Mouse (Mus musculus) liver, embryonic 13.5 days (tissue): ENCODE data around the gene Sap18b. TPM values are rescaled to one million over a fixed set of nuclear protein-coding genes. Genes with fewer than 3 reads are reported as not detected.

Source experiments
- ATAC-seq: fragments of 200-750 bp; cut with Nextera tagmentation; 2 replicates; pipeline ENCODE4 v1.8.0; 2017; ENCODE audit warnings: low read depth, mild to moderate bottlenecking, moderate number of reproducible peaks, moderate library complexity
- DNase-seq: peaks from one replicate; pipeline ENCODE4 v3.0.0; 2022
- H3K27ac ChIP-seq: fragments of 300-500 bp; sonication (generic); 2 replicates; pipeline ENCODE4 v1.5.1; 2015; ENCODE audit warnings: moderate library complexity, mild to moderate bottlenecking, inconsistent platforms
- H3K27me3 ChIP-seq: fragments of 300-500 bp; sonication (generic); 2 replicates; pipeline ENCODE4 v1.6.1; 2015; ENCODE audit warnings: mild to moderate bottlenecking, inconsistent platforms
- H3K36me3 ChIP-seq: fragments of 300-500 bp; sonication (generic); 2 replicates; pipeline ENCODE4 v1.6.1; 2015; ENCODE audit warnings: mild to moderate bottlenecking, inconsistent platforms
- H3K4me1 ChIP-seq: fragments of 300-500 bp; sonication (generic); replicated peaks from 2 replicates; pipeline ENCODE4 v1.6.1; 2015; ENCODE audit warnings: inconsistent platforms
- H3K4me2 ChIP-seq: fragments of 300-500 bp; sonication (generic); 2 replicates; pipeline ENCODE4 v1.6.1; 2015; ENCODE audit warnings: inconsistent platforms, mild to moderate bottlenecking, moderate library complexity
- H3K4me3 ChIP-seq: fragments of 300-500 bp; sonication (generic); replicated peaks from 2 replicates; pipeline ENCODE4 v1.5.1; 2015; ENCODE audit warnings: mild to moderate bottlenecking, inconsistent platforms
- H3K9ac ChIP-seq: fragments of 300-500 bp; sonication (generic); 2 replicates; pipeline ENCODE4 v1.6.1; 2015; ENCODE audit warnings: mild to moderate bottlenecking, inconsistent platforms
- H3K9me3 ChIP-seq: fragments of 300-500 bp; sonication (generic); replicated peaks from 2 replicates; pipeline ENCODE4 v1.6.1; 2016; ENCODE audit warnings: inconsistent platforms
- WGBS: fragments of 180-500 bp; shearing (Covaris S2); methylation state at CpG from one replicate; pipeline ENCODE4 v1.1.7; 2015; ENCODE audit not compliant: insufficient replicate concordance; 5-methylcytosine and 5-hydroxymethylcytosine counted together
- polyA plus RNA-seq: library from polyadenylated mRNA; unstranded; fragments of >200 nt; fragmentation: Nextera tagmentation; extraction: Ambion mirVana; gene quantifications from 2 replicates; pipeline ENCODE4 v1.2.1, GENCODE M21; 2015

Sap18b gene
- polyA plus RNA-seq, 1 experiment from 2014 or later: 295 TPM

DNA sequence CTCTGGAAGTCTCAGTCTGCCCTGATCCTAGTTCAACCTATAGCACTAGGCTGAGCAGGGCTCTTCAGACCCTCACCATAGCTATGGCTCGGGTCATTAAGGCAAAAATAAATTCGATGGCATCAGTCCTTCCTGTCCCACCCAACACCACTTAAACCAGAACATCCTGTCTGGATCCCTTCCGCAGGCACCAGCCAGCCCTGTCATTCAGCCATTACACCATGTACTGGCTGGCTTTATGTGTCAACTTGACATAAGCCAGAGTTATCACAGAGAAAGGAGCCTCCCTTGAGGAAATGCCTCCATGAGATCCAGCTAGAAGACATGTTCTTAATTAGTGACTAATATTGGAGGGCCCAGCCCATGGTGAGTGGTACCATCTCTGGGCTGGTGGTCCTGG, 2.4 kb upstream of the Sap18b start:
- Histone ChIP-seq H3K4me3 (no peak overlapping the region), H3K4me2 (no peak overlapping the region), H3K36me3 (no peaks in the 10 kb centered on the region), H3K27ac (no peak overlapping the region), H3K4me1 (peaks cover 3% of the 10 kb centered on the region; the same call in 1 of the 2 replicates), H3K9me3 (no peaks in the 10 kb centered on the region), H3K27me3 (no peaks in the 10 kb centered on the region), H3K9ac (no peak overlapping the region)
- ATAC-seq (no peak), DNase-seq (no peak)
- 51% methylated on average over 3 of the region's 3 CpGs for WGBS

DNA sequence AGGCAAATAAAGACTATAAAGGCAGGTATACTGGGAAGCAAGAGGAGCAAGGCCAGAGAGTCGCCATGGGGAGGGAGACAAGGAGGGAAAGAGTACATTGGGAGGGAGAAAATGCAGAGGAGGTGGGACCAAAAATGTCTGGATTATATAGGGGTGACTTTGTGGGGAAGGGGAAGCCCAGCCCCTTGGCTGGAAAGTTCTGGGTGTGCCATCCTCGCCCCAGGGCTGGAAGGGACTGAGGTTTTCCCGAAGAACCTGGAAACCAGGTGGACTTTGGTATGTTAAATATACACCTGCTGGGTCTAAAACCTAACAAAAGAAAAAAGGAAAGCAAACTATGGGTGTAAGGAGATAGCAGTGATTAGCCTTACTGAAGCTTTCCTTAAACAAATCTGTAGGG, 5.0 kb downstream of the Sap18b start:
- Histone ChIP-seq H3K4me3 (no peak overlapping the region), H3K27ac (no peak overlapping the region), H3K27me3 (no peaks in the 10 kb centered on the region), H3K9ac (no peak overlapping the region), H3K36me3 (no peaks in the 10 kb centered on the region), H3K9me3 (no peaks in the 10 kb centered on the region), H3K4me2 (no peak overlapping the region), H3K4me1 (peaks cover 29% of the 10 kb centered on the region)
- no peak for DNase-seq
- no peak for ATAC-seq
- 60% methylated on average over 3 of the region's 3 CpGs for WGBS

DNA sequence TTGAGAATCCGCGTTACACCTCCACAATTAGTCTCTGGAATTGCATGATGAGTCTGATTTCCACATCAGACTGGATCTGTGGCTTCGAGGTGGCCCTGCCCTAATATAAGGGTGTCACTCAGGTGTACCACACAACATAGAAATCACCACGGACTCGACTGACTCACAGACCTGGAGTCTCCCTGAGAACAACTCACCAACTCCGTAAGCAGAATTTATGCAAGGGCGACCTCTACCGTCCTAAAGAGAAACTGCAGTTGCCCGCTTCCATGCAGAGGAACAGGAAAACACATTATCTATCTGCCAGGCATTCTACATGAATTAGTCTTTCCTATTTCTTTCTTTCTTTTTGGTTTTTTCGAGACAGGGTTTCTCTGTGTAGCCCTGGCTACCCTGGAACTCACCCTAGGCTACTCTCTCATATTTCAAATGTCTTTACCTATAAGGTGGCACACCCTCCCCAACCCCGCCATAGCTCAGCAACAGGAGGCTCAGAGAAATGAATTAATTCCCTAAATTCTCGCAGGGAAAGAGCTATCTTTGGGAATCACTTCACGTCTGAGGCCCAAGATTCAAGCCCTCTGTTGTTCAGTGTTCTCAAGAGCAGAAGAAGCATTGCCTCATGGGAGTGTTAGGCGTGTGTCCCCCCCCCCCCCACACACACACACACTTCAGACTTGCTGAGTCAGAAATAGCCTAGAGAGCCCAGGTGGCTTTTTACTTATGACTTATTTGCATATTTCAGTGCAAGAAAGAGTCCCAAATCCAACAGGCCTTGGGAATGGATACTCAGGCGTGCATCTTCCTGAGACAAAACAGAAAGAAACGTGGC, 7.7 kb downstream of the Sap18b start:
- Histone ChIP-seq H3K27me3 (no peaks in the 10 kb centered on the region), H3K27ac (peak overlapping the region; percentile 80), H3K9me3 (no peaks in the 10 kb centered on the region), H3K4me2 (peak overlapping the region; percentile 69), H3K4me3 (peak overlapping the region; percentile 43), H3K4me1 (peaks cover 29% of the 10 kb centered on the region), H3K9ac (peak overlapping the region; percentile 61), H3K36me3 (no peaks in the 10 kb centered on the region)
- ATAC-seq: peak; percentile 53
- WGBS: 13% methylated on average over 16 of the region's 16 CpGs
- DNase-seq: peak; percentile 76

DNA sequence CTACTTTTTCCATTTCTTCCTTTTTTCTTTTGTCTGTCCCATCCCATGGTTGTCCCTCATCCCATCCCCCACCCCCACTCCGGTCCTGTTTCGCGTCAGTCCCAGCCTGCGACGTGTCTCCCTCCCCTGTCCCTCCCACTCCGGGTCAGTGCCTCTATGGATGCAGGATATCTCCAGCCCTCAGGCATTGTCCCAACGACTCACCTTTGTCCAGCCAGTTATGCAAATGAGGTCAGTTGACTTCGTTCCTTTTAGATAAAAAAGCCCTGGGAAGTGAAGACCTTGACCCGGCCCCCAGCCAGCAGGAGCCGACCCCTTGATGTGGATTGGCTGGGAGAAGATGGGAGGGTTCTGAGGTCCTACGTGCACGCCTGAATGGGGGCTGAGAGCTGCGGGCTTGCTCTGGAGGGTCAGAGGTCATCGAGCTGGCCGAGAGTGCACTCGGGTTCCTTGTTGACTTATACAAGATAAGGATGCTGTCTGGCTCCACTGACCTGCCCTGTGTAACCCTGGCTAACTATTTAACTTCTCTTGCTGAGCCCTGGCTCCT, 8.4 kb downstream of the Sap18b start:
- Histone ChIP-seq H3K9ac (peak overlapping the region; percentile 61), H3K4me1 (peaks cover 29% of the 10 kb centered on the region), H3K36me3 (no peaks in the 10 kb centered on the region), H3K9me3 (no peaks in the 10 kb centered on the region), H3K27me3 (no peaks in the 10 kb centered on the region), H3K27ac (peak overlapping the region; percentile 80), H3K4me2 (peak overlapping the region; percentile 69), H3K4me3 (peak overlapping the region; percentile 43)
- WGBS: under 1% methylated on average over 16 of the region's 16 CpGs
- ATAC-seq (peak; percentile 82), DNase-seq (peak; percentile 60)

DNA sequence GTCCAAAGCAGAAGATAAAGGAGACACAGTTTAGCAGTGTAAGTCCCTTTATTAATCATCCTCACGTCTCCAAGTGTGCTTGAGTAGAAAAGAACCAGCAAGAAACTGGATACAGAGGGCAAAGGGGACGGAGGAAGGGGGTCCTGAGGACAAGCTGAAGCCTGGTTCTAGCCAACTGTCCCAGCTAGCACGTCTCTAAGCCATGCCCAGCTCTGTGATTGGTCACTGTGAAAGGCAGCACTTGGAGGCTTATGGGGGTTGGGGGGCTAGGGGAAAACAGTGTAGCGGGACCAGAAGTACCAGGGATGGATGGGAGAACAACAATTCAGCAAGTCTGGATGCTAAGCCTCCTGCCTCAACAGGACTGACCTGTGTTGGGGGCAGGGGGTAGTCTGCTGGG, 10.7 kb downstream of the Sap18b start:
- ATAC-seq: no peak
- H3K4me2 ChIP-seq: no peak overlapping the region
- WGBS: 58% methylated on average over 4 of the region's 4 CpGs
- peaks cover 27% of the 10 kb centered on the region for H3K4me1 ChIP-seq
- peaks cover 6% of the 10 kb centered on the region for H3K36me3 ChIP-seq
- H3K9me3 ChIP-seq: no peaks in the 10 kb centered on the region
- no peak for DNase-seq
- no peak overlapping the region for H3K4me3 ChIP-seq
- H3K27ac ChIP-seq: no peak overlapping the region; the same call in 1 of the 2 replicates
- no peaks in the 10 kb centered on the region for H3K27me3 ChIP-seq
- H3K9ac ChIP-seq: no peak overlapping the region

DNA sequence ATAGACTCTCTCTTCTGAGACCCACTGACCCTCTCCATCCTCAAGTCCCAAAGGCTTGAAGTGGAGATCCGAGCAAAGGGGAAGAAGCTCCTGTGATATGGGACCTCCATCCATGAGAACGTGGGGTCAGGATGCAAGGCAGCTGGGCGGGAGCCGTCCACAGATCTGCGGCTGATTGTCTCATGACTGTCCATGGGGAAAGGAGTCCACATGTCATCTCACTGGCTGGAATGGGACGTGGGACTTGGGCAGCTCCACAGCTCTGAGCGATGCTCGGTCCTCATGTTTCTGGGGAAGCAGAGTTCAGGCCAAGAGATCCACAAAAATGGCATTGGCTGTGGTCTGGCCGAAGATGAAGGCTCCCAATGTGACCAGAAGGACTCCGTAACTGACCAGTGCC, 12.1 kb downstream of the Sap18b start:
- no peak overlapping the region for H3K4me3 ChIP-seq
- H3K9me3 ChIP-seq: no peaks in the 10 kb centered on the region
- H3K27ac ChIP-seq: no peak overlapping the region; the same call in 1 of the 2 replicates
- peaks cover 6% of the 10 kb centered on the region for H3K36me3 ChIP-seq
- peaks cover 24% of the 10 kb centered on the region for H3K4me1 ChIP-seq
- no peaks in the 10 kb centered on the region for H3K27me3 ChIP-seq
- no peak for ATAC-seq
- DNase-seq: no peak
- no peak overlapping the region for H3K9ac ChIP-seq
- H3K4me2 ChIP-seq: no peak overlapping the region
- 83% methylated on average over 10 of the region's 10 CpGs for WGBS

DNA sequence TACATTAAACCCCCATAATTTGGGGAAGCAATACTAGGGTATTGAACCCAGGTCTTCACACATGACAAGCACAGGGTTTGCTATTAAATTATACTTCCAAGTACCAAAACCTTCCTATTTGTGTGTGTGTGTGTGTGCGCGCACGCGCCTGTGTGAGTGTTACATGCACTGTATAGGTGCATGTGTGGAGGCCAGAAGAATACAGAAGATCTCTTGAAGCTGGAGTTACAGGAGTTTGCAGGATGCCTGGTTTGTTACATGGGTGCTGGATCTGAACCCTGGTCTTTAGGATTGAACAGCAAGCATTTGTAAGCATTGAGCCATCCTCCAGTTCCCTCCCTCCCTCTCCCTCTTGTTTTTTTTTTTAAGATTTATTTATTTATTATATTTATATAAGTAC, 14.1 kb downstream of the Sap18b start:
- Histone ChIP-seq H3K27ac (no peak overlapping the region), H3K4me2 (no peak overlapping the region), H3K4me1 (peaks cover 5% of the 10 kb centered on the region), H3K9ac (no peak overlapping the region), H3K36me3 (peaks cover 16% of the 10 kb centered on the region), H3K27me3 (no peaks in the 10 kb centered on the region), H3K9me3 (no peaks in the 10 kb centered on the region), H3K4me3 (no peak overlapping the region)
- ATAC-seq (no peak), DNase-seq (no peak)
- 93% methylated on average over 4 of the region's 4 CpGs for WGBS

DNA sequence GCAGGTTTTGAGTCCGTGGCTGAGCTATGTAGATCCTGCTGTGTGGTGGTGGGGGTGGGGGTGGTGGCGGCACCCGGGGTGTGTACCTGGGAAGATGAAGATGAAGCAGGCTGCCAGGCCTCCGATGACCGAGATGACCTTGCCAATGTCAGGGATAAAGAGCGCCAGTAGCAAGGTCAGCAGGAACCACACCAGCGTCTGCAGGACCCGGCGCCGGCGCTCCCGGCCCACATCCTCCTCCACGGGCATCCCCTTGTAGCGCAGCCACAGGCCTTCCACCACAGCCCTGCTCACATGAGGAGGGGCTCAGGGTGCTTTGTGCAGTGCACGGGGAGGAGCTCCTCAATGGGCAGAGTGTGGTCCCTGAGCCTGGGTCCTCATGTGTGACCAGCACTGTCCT, 16.3 kb downstream of the Sap18b start:
- no peak overlapping the region for H3K4me3 ChIP-seq
- H3K27ac ChIP-seq: no peak overlapping the region
- peaks cover 27% of the 10 kb centered on the region for H3K36me3 ChIP-seq
- H3K9ac ChIP-seq: no peak overlapping the region
- DNase-seq (no peak), ATAC-seq (no peak)
- H3K4me1 ChIP-seq: no peaks in the 10 kb centered on the region
- H3K27me3 ChIP-seq: no peaks in the 10 kb centered on the region
- no peak overlapping the region for H3K4me2 ChIP-seq
- 86% methylated on average over 15 of the region's 15 CpGs for WGBS
- H3K9me3 ChIP-seq: no peaks in the 10 kb centered on the region

DNA sequence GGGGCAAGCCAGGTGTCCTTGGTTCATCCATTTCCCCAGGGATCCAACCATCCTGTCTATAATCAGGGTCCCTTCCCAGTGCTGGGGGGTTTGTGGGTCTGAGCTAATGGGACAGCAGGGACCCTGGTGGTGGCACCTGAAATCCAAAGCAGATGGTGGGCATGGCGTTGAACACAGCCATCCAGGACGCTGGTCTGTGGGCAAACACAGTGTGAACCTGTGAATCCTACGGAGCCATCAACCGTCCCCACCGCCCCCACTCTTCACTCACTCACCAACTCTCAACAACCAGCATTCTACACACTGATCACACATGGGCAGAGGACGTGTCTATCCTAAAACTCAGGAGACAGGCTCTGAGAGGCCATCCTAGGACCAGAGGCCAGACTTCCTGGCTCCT, 18.8 kb downstream of the Sap18b start:
- Histone ChIP-seq H3K4me2 (no peak overlapping the region), H3K4me1 (peaks cover 14% of the 10 kb centered on the region), H3K4me3 (no peak overlapping the region), H3K9ac (no peak overlapping the region), H3K27ac (no peak overlapping the region), H3K27me3 (no peaks in the 10 kb centered on the region), H3K9me3 (no peaks in the 10 kb centered on the region), H3K36me3 (peaks cover 39% of the 10 kb centered on the region)
- ATAC-seq: no peak
- no peak for DNase-seq
- 73% methylated on average over 6 of the region's 6 CpGs for WGBS

DNA sequence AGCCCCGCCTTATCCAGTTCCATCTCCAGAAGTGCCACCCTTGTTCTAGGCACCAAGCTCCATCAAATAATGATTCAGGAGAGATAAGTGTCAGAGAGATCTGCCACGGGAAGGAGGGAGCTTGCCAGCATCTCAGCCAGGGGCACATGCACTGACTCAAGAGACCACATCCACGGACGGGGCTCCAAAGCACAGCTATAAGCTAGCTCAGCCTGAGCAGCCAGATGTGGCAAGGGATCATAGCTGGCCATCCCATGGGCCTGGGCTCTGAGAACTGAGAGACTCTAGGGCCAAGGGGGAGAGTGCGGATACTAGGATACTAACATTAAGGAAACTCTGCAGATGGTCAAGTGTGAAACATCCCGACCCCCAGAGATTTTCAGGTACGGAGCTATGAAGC, 19.9 kb downstream of the Sap18b start:
- peaks cover 36% of the 10 kb centered on the region for H3K36me3 ChIP-seq

DNA sequence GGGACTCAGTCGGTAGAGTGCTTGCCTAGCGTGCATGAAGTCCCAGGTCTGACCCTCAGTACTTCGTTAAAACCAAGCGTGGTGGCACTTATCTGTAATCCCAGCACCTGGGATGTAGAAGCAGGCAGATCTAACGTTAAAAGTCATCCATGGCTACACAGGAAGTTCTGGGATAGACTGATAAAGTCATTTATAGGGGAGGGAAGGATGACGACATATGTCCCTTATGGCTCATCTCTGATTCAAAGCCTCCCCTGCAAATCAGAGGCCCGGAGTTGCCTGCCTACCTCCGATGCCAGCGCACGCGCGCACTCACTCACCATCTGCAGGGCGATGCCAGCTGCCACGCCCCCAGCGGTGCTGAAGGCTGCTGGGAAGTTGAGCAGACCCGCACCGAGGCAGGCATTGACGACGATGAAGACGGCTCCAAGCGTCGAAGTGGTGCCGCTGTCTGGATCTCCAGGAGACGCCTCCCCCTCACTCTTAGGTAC, 23.0 kb downstream of the Sap18b start:
- Histone ChIP-seq H3K9ac (no peak overlapping the region), H3K36me3 (peaks cover 29% of the 10 kb centered on the region), H3K27ac (no peak overlapping the region), H3K4me3 (no peak overlapping the region), H3K4me2 (no peak overlapping the region), H3K9me3 (no peaks in the 10 kb centered on the region), H3K4me1 (peaks cover 25% of the 10 kb centered on the region), H3K27me3 (no peaks in the 10 kb centered on the region)
- ATAC-seq: peak; percentile 29
- no peak for DNase-seq
- WGBS: 50% methylated on average over 24 of the region's 24 CpGs

More for the DNA sequence above, 19.9 kb downstream of the Sap18b start:
- H3K27ac ChIP-seq: no peak overlapping the region
- DNase-seq (no peak), ATAC-seq (no peak)
- no peaks in the 10 kb centered on the region for H3K9me3 ChIP-seq
- H3K4me3 ChIP-seq: no peak overlapping the region
- no peaks in the 10 kb centered on the region for H3K27me3 ChIP-seq
- peaks cover 14% of the 10 kb centered on the region for H3K4me1 ChIP-seq
- no peak overlapping the region for H3K9ac ChIP-seq
- H3K4me2 ChIP-seq: no peak overlapping the region
- 74% methylated on average over 7 of the region's 7 CpGs for WGBS
